Mouse (Mus musculus) NIH3T3 (cell line): ENCODE data around the gene Lsm4.

Source experiments
- DNase-seq: peaks from one replicate; pipeline ENCODE4 v3.0.0-alpha.2; 2012; ENCODE audit warnings: low read depth

Lsm4 gene

DNA sequence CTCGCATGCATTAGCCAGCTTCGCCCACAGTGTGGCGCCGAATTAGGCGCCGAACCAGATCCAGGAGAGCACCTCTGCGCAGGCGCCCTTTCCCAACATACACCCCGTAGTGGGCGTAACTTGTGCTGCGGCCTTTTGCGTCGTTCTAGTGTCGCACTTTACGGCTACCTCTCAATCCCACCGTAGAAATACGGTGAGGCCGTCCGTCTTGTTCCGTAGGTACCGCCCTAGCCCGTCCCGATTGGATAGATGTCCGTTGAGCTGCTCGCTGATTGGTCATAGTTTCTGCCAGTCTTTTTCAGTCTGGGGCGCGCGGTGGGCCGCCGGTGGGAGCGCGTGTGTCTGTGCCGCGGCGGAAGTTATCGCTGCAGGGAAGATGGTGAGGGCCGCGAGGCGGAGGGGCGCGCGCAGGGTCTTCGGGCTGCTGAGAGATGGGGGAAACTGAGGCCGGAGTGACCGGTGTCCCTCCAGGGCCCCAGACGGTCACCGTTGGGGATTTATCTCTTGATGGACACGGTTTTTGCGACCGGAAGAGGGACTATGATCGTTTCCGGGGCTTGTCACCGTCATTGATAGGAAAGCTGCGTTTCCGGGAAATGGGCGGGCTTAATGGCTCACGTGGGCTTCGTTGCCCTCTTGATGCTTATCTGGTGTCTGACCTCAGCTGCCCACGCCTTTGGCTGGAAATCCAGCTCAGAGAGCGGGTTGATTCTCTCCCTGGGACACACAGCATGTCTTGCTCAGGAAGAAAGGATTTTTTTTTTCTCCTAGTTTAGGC, at the start of gene Lsm4:
Gene Lsm4, plus strand, starts transcription at position 170 of the 778 bp plus-strand sequence.
- peak; percentile 99 for DNase-seq

DNA sequence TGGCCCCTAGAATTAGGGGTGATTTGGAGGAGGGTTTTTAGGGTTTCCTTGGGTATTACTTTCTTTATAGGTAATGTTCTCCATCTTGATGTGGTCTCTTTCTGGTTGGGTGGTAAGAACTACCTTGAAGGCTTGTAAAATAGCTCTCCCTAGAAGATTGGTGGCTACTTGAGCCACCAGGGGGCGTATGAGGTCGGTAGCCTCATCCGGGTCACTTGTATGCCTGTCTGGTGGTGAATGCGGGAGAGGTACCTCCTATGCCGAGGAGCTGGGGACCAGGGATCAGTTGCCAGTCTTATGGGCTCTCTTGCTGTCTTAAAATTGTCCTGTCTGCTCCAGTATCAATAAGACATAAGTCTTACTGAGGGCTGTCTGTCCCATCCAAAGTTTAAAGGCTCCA, 47.9 kb upstream of the Lsm4 start:
- peak; percentile 41 for DNase-seq

DNA sequence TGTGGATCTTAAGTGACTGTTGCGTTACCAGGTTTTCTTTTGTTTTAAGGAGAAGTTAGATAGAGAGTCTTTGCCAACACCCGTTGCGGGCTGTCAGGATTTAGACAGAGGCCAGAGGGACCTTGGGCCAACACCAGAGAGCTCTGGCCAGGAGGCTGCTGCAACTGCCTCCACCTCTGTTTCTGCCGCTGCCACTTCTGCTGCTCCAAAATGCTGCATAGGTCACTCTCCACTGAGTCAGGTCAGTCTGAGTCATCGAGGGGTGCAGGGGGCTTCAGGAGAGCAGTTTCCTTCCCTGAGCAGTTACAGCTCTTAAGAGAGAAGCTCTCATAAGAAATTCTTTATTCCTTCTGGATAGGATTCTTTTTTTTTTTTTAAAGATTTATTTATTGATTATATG, 46.0 kb upstream of the Lsm4 start:
- peak; percentile 59 for DNase-seq

DNA sequence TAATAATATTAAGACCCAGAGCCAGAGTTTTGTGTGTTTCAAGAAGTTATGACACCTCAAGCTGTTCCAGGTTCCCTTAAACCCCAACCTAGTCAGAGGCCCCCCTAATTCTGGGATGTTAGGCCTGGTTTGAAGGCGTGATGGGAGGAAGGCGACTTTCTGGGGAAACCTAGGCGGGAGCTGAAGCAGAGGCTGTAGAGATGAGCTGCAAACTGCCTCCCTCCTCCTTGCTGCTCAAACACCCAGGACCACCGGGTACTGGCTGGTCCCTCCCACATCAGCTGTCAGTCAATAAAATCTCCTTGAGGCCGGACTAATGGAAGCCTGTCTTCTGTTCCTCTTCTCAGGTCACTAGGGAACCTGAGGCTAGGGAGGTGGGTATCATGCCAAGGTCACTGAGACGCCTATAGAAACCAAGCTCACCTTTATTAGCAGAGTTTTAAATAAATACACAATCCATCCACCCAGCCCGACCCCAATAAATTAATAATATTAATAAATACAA, 44.0 kb upstream of the Lsm4 start:
- DNase-seq = no peak

DNA sequence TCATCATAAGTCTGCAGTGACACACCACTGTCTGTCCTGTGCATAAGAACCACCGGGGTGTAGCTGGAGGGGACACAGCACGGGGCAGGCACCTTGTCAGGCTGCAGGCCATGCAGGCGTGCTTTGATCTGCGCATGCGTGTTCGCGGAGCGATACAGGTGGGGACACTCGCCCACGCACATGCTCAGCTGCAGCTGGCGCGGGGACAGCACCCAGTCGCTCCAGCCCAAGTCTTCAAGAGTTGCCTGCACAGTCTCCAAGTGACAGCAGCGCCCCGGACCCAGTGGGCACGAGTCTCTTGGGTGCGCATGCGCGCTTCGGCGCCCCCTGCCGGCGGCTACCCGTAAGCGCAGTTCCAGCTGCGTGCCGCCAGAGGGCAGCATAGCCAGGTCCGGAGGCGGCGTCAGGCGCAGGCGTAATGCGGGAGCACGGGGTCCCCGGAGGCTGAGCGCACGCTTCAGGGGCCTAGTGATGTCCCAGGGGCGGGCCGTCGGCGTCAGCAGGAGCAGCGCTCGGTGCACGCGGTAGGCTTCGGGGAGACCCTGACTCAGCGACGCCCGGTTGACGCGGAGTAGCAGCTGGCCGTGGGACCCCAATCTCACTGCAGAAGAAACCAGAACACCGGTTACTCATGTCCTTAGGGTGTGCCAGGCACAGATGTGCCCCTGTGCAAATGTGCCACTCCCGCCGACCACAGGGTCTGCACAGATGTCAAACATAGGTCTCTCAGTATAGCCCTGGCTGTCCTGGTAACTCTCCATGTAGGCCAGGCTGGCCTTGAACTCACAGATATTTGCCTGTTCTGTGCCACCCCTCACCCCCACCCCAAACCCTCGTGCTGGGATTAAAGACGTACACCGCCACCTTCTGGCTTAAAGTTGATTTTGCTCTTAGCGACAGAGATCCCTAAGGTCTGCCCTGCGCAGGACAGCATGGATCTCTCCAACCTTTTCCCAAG, 43.2 kb upstream of the Lsm4 start:
- peak; percentile 89 for DNase-seq

DNA sequence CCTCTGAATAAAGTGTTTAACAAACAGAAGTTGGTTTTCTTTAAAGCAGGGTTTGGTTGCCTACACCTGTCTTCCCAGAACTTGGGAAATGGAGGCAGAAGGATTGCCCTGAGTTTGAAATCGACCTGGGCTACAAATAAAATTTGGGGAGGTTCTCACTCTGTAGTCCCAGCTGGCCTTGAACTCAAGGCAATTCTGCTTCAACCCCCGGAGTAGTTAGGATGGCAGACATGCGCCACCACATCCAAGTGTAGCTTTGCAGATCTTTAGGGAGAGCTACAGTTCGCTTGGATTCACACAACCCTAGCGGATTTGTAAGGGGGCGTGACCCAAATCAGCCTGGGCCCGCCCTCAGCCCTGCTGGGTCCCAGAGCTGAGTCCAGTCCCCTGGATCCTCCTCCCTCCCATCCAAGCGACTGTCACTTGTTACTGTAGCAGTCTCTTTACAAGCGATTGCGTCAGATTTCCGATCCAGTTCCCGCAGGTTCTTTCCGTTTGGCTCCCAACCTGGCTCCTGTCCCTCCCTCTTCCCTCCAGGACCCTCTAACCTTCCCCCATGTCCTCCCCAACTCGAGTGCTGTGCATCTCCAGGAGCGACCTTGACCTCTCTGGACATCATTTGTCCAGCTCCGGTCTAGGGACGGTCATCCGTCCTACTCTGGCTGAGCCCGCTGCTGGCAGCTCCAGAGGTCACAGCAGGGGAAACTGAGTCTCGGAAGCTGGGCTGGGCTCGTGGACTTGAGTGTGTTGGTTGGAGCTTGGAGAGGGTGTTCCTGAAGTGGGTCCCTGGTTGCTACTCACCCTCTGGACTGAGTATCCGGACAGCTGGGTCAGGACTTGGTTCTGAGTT, 42.3 kb upstream of the Lsm4 start:
- peak; percentile 73 for DNase-seq

DNA sequence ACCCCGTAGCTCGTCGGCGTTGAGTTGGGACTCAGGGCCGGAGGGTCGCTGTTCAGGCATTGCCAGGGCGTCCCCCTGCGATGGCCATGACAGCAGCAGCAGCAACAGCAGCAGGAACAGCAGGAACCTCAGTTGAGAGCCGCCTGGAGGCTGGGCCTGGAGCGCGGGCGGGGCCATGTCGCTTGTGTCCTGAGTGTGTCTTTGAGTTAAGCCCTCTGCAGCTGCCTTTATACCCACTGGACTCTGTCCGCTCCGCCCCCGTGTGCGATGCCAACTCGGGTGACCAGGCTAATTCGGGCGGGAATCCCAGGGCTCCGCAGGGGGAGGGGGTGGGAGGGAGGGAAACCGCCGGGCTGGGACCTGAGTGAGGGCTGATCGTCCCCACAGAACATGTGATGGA, 41.6 kb upstream of the Lsm4 start:
- no peak for DNase-seq

DNA sequence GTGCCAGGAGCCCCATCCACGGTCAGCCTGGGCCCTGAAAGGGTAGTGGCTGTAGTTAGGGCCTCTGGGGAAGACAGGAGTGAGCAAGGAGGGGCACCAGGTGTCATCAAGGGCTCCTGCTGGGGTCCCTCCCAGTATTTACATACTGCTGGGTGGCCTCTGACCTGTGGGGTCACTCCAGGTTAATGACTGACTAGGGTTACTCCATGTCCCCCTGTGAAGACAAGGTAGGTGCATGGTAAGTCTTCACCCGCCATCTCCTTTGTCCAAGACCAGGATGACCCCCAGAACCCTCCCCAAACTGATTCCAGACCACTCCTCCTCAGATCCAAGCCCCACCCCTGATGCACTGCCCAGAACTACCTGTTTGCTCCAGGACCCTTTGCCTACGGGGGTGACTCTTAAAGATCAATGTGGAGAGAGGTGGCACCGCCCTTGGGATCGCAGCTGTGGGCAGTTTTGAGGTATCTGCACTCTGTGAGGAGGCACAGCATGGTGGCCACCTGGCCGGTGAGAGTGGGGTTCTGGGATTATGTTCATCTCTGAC, 40.6 kb upstream of the Lsm4 start, which contains the start of gene Gdf15:
Gene Gdf15, minus strand, starts transcription at position 111 of the 547 bp plus-strand sequence.
- no peak for DNase-seq

DNA sequence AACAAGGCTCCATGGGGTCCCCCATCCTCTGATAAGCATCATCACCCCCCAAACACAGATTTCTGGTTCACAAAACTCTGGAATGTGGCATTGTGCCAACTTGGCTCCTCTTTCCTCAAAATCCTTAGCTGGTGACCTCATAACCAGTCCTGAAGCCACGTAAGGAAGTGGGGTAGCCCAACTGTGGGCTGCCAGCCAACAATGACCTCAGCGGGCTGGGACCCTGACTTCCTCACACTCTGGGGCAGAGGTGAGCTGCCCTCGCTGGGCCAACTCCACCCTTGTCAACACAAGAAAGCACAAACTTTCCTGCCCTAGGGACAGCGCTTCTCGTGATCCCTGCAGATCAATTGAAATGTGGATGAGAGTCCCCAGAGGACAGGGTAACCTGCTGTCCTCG, 39.0 kb upstream of the Lsm4 start:
- peak; percentile 83 for DNase-seq

DNA sequence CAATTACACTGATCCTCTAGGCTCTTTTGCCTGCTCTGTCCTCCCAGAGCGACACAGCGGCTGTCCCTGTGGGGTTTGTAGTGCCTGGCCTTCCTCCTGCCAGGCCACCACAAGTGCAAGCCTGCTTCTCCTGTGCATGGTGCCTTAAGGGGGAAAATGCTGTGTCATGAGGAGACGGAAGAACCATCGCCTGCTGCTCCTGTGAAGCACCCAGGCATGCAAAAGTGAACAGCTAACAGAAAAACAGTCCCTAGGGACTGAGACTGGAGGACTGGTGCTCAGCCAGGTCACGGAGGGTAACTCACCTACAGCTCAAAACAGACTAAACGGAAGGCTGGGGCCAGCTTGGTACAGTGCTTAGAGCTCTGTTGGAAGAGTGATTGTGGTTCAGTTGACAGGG, 37.5 kb upstream of the Lsm4 start:
- no peak for DNase-seq

DNA sequence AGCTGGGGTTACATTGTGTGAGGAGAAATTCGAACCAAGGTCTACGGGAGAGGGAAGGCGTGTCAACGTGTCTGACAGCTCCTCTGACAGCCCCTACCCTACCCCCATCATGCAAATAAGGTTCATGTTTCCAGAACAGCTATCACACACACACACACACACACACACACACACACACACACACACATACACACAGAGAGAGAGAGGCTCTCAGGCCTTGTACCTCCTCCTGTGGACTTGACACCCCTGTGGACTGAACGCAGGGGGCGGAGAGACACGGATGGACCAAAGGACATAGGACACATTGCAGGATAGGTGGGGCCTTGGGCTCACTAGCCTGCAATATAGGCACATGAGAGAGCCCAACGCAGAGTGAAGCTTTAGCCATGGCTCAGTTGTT, 36.2 kb upstream of the Lsm4 start:
- no peak for DNase-seq

DNA sequence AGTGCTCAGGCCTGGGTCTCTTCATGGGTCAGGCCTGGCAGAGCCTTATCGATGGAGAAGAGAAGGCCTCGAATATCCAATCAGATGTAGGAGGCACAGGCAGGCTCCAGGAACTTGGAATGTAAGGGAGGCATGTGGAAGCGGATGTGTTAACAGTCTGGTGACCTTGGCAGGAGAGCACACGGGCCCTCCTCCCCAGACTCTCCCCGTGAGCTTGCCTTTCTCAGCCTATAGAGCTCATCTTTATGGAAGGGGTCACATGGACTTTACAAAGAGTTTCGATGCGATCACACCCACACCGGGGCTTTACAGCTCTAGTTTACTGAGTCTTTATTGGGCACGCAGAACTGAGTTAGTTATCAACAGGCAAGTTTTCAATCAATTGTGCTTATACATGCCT, 34.3 kb upstream of the Lsm4 start:
- no peak for DNase-seq

DNA sequence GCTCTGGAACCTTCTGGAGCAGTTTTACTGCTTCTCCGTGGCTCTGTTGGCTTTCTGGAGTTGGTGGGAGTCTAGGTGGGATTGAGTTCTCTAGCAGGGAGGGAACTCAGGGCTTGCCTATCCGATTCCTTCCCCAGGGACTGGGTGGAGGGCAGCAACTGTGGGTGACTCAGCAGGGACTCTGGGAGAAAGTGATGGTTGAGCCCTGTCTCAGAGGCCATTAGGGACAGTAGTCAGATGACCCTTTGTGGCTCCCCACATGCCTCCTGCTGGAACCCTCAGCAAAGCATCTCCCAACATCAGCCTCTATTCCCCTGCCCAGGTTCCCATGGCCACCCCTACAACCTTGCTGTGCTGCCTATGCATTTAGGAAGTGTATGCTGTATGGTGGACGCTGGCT, 30.0 kb upstream of the Lsm4 start:
- peak; percentile 50 for DNase-seq

DNA sequence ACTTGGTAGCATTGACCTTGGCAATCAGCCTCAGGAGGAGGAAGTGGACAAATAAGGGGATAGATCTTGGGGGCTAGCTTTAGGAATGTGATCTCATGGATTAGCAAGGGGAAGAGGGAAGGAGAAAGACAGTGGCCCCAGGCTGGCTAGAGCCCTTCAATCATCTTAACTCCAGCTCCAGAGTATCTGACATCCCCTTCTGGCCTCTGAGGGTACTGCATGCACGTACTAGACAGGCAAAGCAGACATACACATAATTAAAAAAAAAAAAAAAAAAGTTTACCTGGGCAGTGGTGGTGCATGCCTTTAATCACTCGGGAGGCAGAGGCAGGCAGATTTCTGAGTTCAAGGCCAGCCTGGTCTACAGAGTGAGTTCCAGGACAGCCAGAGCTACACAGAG, 29.0 kb upstream of the Lsm4 start:
- peak; percentile 38 for DNase-seq

DNA sequence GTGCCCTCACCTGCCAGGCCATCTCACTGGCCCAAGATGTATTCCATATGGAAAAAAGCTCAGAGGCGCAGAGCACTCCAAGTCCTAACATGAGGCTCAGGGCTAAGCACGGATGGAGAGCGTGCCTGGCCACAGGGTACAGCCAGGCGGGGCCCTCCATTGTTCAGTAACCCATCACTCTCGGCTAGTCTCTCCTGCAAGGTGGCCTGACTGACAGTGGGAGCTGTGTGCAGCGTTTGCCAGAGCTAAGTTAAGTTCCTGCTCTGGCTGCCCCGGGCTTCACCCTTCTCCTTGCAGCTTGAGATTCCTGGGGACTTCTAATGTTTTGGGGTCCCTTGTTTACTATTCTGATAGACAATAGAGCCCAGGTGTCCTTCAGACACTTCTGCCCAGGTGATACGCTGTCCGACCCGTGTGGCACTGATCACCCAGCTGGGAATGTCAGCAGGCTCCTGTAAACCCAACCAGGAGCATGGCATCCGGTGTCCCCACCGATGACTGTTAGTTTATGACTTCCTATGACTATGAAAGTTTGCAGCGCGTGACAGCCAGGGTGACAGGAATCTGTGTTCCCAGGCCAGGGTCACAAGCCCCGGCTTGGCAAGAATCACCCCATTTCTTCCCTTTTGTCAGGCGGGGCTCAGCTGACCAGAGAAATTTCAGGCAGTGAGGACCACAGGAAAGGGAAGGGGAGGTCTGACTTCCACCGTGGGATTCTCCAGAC, 27.4 kb upstream of the Lsm4 start:
- DNase-seq = no peak

DNA sequence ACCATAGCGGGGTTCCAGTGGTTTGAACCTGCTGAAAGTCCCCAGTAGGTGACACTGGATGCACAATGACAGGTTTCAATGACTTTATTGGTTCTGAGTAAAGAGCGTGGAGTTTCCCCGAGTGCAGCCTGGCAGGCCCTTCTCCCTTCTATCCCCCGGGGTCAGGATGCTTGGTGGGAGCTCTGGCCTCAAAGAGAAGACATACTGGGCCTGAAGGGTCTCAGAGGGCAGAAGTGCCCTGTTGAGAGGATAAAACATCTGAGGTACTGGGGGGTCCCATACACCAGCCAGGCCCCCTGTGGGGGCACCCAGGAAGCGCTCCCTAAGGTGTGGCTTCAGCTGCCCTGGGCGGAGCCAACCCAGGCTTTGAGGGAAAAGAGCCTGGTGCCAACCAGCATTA, 26.7 kb upstream of the Lsm4 start:
- no peak for DNase-seq

DNA sequence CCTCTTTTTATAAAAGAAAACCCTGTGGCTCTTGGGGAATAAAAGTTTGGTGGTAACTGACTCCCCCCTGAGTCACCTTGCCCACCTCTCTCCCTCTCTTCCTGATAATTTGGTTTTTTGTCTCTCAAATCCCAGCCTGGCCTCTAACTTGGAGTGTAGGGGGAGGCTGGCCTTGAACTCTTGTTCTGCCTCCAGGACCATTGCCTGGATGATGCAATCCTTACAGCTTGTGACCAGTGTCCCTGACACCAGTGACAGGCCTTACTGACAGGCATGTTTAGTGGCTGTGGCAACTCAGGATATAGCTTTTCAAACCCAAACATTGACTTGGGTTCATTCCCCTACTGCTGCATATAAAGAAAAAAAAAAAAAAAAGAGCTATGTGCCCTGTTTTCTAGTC, 26.3 kb upstream of the Lsm4 start:
- DNase-seq = no peak

DNA sequence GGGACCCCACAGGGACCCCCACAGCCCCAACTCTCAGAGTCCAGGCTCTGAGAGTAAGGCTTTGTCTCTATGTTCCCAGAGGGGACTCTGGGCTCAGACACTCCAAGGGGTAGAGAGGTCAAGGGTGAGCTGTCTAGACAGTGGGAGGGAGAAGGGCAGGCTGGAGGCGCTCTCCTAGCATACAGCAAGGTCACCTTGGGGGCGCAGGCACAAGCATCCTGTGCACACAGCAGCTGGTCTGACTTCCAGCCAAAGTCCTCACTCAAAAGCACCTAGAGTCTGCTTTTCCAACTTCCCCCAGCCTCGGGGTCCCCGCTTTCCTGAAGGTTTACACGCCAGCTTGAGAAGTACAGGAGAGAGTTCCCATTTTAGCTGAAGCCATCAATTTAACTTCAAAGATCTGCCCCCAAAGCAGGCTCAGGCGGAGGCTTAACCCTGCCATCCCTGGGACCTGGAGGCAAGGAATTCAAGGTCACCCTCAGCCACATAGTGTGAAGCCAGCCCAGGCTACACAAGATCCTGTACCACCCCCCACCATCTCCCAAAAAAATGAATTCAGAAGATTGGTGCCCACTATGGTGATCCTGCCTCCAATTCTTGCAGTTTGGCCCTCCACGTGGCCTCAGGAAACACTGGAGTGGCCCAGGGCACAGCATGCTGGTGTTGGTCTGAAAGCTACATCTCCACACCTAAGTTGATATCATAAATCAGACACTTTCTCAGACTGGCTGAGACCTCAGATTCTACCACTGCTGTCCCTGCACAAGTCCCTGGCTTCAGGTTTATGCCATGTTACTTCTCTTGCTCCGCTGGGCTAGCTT, 25.5 kb upstream of the Lsm4 start:
- DNase-seq = no peak

DNA sequence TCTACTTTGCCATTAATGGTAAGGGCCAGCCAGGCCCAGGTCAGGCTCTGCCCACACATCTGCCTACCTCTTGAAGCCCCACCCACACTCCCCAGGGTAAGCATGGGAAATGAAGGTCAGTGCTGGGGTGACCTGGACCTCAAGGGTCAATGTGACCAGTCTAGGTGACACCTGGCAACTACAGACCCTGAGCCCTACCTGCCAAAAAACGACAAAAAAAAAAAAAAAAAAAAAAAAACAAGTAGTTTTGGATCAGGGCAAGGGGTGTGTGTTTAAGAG, 24.9 kb upstream of the Lsm4 start:
- no peak for DNase-seq

DNA sequence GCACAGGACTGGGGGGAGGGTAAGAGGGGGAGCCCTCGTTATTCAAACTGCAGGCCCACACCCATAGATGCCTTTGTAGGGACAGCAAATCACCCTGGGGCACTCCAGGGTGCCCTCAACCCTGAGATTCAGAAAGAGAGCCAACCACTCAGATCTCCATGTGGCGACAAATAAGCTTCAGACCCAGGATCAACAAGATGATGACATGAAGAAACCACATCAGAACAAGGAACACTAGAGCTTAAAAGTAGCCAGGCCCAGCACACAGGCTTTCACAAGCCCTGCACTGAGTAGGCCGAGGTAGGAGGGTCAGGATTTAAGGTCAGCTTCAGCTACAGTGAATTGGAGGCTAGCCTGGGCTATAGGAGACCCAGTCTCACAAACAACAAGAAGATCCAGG, 24.1 kb upstream of the Lsm4 start:
- no peak for DNase-seq
